Mouse (Mus musculus): Measurements from ENCODE around the gene Chchd6. TPM values are rescaled to one million over a fixed set of nuclear protein-coding genes. Genes with fewer than 3 reads are reported as not detected.
A peak's percentile ranks its signal among the peaks of the same experiment; 100 is the strongest.

Gene Chchd6
- polyA plus RNA-seq, 1 experiment from 2014 or later: 103 TPM

DNA sequence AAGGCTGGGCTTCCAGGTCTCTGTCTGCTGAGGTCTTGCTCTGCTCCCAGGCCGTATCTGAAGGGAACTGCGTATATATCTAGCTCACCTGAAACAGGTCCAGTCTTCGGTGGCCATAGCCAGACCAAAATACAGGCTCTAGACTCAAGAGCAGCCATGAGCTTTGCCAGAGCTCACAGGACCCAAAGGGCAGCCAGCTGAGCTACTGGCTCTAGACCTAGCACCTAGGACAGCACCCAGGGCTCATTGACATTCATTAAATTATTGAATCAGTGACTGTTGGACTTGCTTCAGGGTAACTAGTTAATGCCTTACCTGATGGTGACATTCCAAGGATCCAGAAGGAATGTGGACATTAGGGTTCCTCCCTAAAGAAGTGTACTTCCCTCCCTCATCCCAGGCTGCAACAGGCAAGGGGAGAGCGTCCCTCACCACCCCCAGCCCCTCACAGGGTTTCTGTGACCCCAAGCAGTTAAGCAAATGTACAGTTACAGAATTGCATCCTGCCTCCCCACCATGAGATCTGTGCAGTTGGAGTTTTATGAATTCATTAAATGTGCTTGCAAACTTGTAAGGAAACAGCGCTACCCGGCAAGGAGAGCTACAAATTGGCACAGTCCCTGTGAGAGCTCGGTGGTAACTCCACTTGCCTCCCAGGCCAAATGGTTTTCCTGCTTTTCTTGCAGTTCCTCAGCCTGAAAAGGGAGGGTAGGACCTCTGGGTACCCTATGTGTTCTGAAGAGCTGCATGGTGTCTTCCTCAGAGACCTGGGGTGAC, 19.3 kb upstream of the Chchd6 start:
- Histone ChIP-seq H3K4me3 (no peak overlapping the region), H3K4me1 (replicated peaks) (peaks cover 39% of the 10 kb centered on the region), H3K27me3 (ENCODE audit: insufficient read depth, poor library complexity, severe bottlenecking) (no peaks in the 10 kb centered on the region), H3K9me3 (no peaks in the 10 kb centered on the region), H3K36me3 (no peaks in the 10 kb centered on the region), H3K27ac (peak overlapping the region; percentile 88)
- WGBS: 83% methylated on average over 7 of the region's 7 CpGs
- no peak for DNase-seq (ENCODE audit: low spot score)

DNA sequence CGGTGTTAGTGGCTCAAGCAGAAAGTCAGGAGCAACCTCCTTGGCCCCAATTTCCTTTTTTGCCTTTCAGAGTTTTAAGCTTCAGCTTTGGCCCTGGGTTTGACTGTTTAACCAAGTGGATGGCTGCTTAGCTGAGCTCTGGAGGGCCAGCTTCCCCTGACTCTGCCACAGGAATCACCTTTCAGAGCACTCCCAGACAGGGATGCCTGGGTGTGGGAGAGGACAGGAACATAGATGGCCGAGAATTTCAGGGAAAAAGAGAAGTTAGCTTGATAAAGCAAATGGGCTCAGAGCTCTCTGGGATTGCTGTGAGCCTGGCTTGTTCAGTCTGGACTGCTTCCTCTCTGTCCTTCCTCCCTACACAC, 18.6 kb upstream of the Chchd6 start:
- peak overlapping the region; percentile 88 for H3K27ac ChIP-seq
- no peaks in the 10 kb centered on the region for H3K36me3 ChIP-seq
- DNase-seq (ENCODE audit: low spot score): no peak
- no peak overlapping the region for H3K4me3 ChIP-seq
- H3K9me3 ChIP-seq: no peaks in the 10 kb centered on the region
- peaks cover 39% of the 10 kb centered on the region for H3K4me1 ChIP-seq (replicated peaks)
- H3K27me3 ChIP-seq (ENCODE audit: insufficient read depth, poor library complexity, severe bottlenecking): no peaks in the 10 kb centered on the region
- WGBS: 41% methylated on average over 2 of the region's 2 CpGs

DNA sequence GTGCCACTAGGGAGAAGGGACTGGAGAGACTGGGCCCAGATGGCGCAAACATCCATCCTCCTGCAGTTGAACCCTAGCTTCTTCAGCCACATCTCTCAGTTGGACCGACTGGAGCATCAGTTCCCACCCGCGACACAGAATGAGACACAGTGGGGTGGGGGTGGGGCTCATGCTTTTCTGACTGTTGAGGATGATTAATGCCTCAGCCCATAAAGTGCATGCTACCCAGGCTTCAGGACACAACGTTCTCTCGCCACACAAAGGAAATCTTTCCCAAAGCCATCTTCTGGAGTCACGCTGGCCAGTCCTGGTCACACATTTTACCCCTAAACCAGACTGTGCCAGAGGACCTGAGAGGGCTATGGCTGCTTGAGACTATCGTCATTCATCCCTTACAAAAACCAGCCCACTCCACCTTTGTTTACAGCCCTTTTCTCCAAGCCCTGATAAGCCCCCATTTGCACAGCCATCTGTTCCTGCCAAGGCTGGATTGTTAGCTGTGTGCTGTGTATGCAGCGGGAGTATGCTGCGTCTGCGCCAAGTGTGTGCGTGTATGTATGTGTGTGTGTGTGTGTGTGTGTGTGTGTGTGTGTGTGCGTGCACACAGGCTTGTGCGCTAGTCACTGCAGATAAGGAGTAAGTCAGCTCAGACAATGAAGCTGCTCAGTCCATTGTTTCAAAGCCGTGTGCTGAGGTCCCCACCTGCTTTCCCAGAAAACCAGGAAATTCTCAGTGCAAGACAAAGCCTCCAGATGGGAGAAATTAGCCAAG, 18.1 kb upstream of the Chchd6 start:
- no peaks in the 10 kb centered on the region for H3K36me3 ChIP-seq
- peaks cover 39% of the 10 kb centered on the region for H3K4me1 ChIP-seq (replicated peaks)
- H3K4me3 ChIP-seq: no peak overlapping the region
- no peaks in the 10 kb centered on the region for H3K9me3 ChIP-seq
- no peaks in the 10 kb centered on the region for H3K27me3 ChIP-seq (ENCODE audit: insufficient read depth, poor library complexity, severe bottlenecking)
- peak overlapping the region; percentile 88 for H3K27ac ChIP-seq
- 62% methylated on average over 15 of the region's 15 CpGs for WGBS
- DNase-seq (ENCODE audit: low spot score): peak; percentile 65

DNA sequence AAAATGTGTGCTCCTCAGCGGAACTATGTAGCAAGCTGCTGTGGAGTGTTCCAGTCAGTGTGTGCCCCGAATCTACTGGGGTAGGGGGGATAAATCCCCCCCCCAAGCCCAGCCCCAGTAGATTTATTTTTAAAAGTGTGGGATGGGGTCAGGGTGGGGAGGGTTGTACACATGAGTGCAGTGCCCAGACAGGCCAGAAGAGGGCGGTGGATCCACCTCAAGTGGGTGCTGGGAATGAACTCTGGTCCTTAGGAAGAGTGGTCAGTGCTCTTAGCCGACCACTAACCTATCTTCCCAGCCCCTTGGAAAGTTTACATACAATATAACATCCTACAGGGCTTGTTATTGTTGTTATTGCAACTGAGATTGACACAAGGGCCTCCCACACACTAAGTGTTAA, 12.5 kb upstream of the Chchd6 start:
- H3K4me3 ChIP-seq: no peak overlapping the region
- H3K27ac ChIP-seq: no peak overlapping the region
- no peaks in the 10 kb centered on the region for H3K9me3 ChIP-seq
- no peaks in the 10 kb centered on the region for H3K27me3 ChIP-seq (ENCODE audit: insufficient read depth, poor library complexity, severe bottlenecking)
- H3K36me3 ChIP-seq: no peaks in the 10 kb centered on the region
- H3K4me1 ChIP-seq (replicated peaks): peaks cover 11% of the 10 kb centered on the region
- DNase-seq (ENCODE audit: low spot score): no peak
- WGBS: 53% methylated on average over 4 of the region's 4 CpGs

DNA sequence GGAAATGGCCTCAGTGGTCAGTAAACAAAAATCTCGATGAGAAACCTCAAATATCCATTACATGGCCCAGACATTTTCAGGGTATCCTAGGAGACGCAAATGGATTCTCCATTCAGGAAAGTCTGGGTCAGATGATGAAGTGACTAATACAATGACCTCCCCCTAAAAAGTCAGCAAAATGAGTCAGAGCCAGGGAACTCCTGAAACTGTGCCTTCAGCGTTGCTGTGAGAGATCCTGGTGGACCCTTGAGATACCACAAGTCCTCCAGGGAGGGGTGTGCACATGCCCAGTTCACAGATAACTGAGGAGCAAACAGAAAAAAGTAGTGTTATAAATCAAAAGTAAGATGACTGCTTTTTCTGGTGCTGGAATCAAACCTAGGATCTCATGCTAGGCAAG, 10.6 kb upstream of the Chchd6 start:
- 61% methylated on average over 3 of the region's 3 CpGs for WGBS
- no peaks in the 10 kb centered on the region for H3K9me3 ChIP-seq
- no peak for DNase-seq (ENCODE audit: low spot score)

DNA sequence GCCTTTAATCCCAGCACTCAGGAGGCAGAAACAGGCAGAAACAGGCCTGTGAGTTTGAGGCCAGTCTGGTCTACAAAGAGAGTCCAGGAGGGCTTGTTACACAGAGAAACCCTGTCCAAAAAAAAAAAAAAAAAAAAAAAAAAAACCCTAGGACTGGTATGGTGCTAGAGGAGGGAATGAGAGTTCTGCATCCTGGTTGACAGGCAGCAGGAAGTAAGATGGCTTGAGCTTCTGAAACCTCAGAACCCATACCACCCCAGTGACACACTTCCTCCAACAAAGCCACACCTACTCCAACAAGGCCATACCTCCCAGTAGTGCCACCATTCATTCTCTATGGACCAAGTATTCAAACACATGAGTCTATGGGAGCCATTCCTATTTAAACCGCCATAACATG, 1.1 kb upstream of the Chchd6 start:
- H3K27ac ChIP-seq: no peak overlapping the region
- H3K4me1 ChIP-seq (replicated peaks): peaks cover 7% of the 10 kb centered on the region; the same call in 1 of the 2 replicates
- H3K4me3 ChIP-seq: no peak overlapping the region
- no peak for DNase-seq (ENCODE audit: low spot score)
- H3K27me3 ChIP-seq (ENCODE audit: insufficient read depth, poor library complexity, severe bottlenecking): no peaks in the 10 kb centered on the region
- 98% methylated on average over 1 of the region's 1 CpGs for WGBS
- no peaks in the 10 kb centered on the region for H3K36me3 ChIP-seq
- peaks cover 8% of the 10 kb centered on the region for H3K9me3 ChIP-seq

More for the DNA sequence above, 10.6 kb upstream of the Chchd6 start:
- Histone ChIP-seq H3K27ac (no peak overlapping the region), H3K4me1 (replicated peaks) (peaks cover 4% of the 10 kb centered on the region; the same call in 1 of the 2 replicates), H3K4me3 (no peak overlapping the region), H3K27me3 (ENCODE audit: insufficient read depth, poor library complexity, severe bottlenecking) (no peaks in the 10 kb centered on the region), H3K36me3 (no peaks in the 10 kb centered on the region)

DNA sequence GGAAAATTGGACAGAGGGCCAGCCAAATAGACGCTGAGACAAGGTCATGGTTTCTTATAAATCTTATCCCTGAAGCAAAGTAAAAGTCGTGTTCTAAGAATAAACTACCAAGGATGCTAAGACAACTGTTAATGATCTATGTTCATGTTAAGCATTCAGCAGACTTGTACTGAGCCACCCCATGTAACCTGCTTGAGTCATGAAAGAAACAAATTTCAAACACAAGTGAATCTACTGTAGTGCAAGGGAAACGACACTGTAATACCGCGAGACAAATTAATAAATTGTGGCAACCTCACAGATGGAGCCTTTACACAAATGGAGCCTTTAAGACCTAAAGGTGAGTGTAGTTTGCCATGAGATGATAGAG, 310 bp upstream of the Chchd6 start:
- DNase-seq (ENCODE audit: low spot score): no peak
- WGBS: 23% methylated on average over 5 of the region's 5 CpGs
- Histone ChIP-seq H3K4me1 (replicated peaks) (peaks cover 7% of the 10 kb centered on the region; the same call in 1 of the 2 replicates), H3K27ac (no peak overlapping the region), H3K36me3 (no peaks in the 10 kb centered on the region), H3K27me3 (ENCODE audit: insufficient read depth, poor library complexity, severe bottlenecking) (no peaks in the 10 kb centered on the region), H3K4me3 (peak overlapping the region; percentile 77), H3K9me3 (peaks cover 5% of the 10 kb centered on the region)

DNA sequence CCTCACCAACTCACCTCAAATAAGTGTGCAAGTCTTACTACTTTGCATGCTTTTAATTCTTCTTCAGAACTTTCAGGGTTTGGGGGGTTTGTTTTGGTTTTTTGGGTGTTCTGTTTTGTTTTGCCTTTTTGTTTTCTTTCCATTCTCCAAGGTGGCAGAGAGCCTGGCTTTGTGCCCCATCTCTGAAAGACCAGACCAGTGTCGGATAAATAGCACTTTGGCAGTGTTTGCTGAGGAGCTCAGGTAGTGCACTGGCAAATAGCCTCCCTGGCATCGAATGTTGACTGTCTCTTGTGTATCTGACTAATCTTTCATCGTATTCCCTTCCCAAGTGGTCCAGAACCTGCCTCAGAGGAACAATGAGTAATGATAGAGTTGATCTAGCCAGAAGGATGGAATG, 3.4 kb downstream of the Chchd6 start:
- no peak for DNase-seq (ENCODE audit: low spot score)
- WGBS: 87% methylated on average over 3 of the region's 3 CpGs
- H3K4me3 ChIP-seq: no peak overlapping the region

DNA sequence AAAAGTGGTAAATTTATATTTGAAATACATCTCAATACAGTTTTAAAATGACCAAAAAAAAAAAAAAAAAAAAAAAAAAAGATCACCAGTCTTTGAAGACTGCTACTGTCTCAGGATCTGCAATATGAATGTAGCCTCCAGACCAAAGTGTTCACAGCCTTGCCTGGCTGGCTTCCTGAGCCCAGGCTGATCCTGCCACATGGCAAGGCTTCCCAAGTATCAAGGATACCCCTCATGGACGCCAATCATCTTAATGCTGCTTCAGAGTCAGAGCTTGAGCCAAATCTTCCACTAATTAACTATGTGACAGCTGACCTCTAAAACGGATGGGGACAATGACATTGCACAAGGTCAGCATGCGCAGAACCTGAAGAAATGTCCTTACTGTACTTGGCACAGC, 3.9 kb downstream of the Chchd6 start:
- no peak for DNase-seq (ENCODE audit: low spot score)
- Histone ChIP-seq H3K27me3 (ENCODE audit: insufficient read depth, poor library complexity, severe bottlenecking) (no peaks in the 10 kb centered on the region), H3K27ac (no peak overlapping the region), H3K4me1 (replicated peaks) (peaks cover 7% of the 10 kb centered on the region; the same call in 1 of the 2 replicates), H3K4me3 (no peak overlapping the region), H3K36me3 (no peaks in the 10 kb centered on the region), H3K9me3 (no peaks in the 10 kb centered on the region)
- WGBS: 84% methylated on average over 3 of the region's 3 CpGs

More for the DNA sequence above, 3.4 kb downstream of the Chchd6 start:
- Histone ChIP-seq H3K9me3 (no peaks in the 10 kb centered on the region), H3K36me3 (no peaks in the 10 kb centered on the region), H3K27ac (no peak overlapping the region), H3K27me3 (ENCODE audit: insufficient read depth, poor library complexity, severe bottlenecking) (no peaks in the 10 kb centered on the region), H3K4me1 (replicated peaks) (peaks cover 7% of the 10 kb centered on the region; the same call in 1 of the 2 replicates)

DNA sequence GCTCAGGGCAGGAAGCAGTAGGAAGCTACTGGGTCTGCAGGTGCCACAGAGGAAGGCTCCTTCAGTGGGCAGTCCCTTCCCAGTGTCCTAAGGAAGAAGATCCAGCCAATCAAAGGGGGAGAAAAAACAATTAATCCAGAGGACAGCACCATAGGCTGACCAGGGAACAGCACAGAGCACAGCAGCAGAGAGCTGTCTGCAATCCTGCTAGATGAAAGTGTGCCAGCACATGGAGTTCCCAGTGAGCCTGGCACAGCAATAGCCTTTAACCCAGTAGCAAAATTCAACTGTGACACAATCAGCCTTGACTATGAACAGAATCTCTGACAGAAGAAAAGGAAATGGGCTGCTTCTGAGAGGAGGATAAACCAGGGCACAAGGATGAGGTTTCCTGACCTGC, 9.8 kb downstream of the Chchd6 start:
- no peaks in the 10 kb centered on the region for H3K9me3 ChIP-seq
- H3K4me3 ChIP-seq: no peak overlapping the region
- no peak for DNase-seq (ENCODE audit: low spot score)
- H3K4me1 ChIP-seq (replicated peaks): peaks cover 19% of the 10 kb centered on the region
- no peaks in the 10 kb centered on the region for H3K36me3 ChIP-seq
- peak overlapping the region; percentile 45 for H3K27ac ChIP-seq
- H3K27me3 ChIP-seq (ENCODE audit: insufficient read depth, poor library complexity, severe bottlenecking): no peaks in the 10 kb centered on the region

DNA sequence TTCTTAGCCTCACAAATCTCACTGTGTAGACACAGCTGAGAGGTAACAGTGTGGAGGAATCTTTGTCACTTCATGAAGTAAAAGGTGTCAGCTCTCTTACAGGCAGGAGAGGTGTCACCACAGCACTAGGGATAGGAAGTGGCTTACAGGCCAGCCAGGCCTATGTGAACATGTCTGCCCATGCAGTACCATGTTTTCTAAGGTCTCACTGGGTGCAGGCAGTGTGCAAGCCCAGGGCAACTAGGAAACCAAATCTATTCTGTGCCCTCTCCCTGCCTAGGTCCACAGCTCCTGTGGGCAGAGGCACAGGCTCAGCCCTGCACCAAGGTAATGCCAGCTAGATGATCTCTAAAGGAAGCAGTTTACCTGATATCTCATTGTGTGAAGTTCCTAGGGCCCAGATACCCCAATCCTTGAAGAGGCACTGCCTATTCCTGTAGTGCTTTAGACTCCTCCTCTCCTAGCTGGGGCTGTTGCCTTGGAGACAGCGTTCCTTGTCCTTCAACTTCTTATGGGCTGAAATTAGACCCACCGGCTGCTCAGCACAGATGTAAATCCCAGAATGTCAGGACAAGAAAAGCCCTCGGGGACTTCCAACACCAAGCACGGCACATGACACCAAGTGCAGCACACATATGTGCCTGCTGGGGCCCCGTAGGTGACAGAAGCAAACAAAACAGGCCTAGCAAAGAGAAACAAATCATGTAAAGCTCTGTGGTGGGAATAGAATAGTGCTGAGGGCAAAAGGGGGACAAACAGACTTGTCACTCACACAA, 10.6 kb downstream of the Chchd6 start:
- peak overlapping the region; percentile 57 for H3K27ac ChIP-seq
- peaks cover 19% of the 10 kb centered on the region for H3K4me1 ChIP-seq (replicated peaks)
- H3K4me3 ChIP-seq: no peak overlapping the region
- peak; percentile 50 for DNase-seq (ENCODE audit: low spot score)
- H3K36me3 ChIP-seq: no peaks in the 10 kb centered on the region
- H3K9me3 ChIP-seq: no peaks in the 10 kb centered on the region
- WGBS: 31% methylated on average over 5 of the region's 5 CpGs
- H3K27me3 ChIP-seq (ENCODE audit: insufficient read depth, poor library complexity, severe bottlenecking): no peaks in the 10 kb centered on the region

DNA sequence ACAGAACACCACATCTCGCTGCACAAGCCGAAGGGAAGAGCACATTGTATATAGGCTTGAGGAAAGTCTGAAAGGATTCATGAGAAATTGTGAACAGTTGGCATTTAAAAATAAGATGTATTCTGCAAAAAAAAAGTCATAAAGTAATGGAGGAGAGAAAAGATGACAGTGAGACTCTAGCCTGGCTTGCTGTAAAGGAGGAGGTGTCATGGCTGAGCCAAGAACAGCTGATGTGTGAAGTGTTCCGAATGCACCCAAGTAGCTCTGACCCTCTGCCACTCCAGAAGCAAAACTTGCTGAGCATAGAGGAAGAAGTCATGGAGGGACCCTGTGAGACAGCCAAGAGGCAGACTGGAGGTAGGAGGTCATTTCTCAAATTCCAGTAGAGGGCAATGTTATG, 12.3 kb downstream of the Chchd6 start:
- no peaks in the 10 kb centered on the region for H3K9me3 ChIP-seq
- H3K36me3 ChIP-seq: no peaks in the 10 kb centered on the region
- no peak overlapping the region for H3K27ac ChIP-seq
- no peak for DNase-seq (ENCODE audit: low spot score)
- H3K4me1 ChIP-seq (replicated peaks): peaks cover 19% of the 10 kb centered on the region
- H3K27me3 ChIP-seq (ENCODE audit: insufficient read depth, poor library complexity, severe bottlenecking): no peaks in the 10 kb centered on the region
- no peak overlapping the region for H3K4me3 ChIP-seq
- 94% methylated on average over 3 of the region's 3 CpGs for WGBS

DNA sequence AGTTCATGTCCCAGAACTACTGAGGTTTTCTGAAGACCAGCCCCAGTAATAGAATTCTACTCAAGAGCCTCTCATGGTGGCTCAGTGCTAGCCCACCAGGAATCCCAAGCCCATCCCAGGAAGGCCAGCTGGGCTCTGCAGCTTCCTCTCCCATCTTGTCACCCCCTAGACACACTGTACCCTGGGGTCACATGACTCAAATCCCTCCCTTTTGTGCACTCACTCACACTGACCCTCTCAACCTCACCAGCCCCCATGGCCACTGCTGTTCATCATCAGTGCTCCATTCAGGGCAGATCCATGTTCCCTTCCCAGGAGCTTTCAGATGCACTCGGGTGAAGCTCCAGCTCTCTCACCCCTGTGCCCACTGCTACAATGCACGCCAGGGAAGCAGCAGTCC, 20.8 kb downstream of the Chchd6 start:
- DNase-seq (ENCODE audit: low spot score): no peak
- Histone ChIP-seq H3K27me3 (ENCODE audit: insufficient read depth, poor library complexity, severe bottlenecking) (no peaks in the 10 kb centered on the region), H3K4me1 (replicated peaks) (peaks cover 8% of the 10 kb centered on the region), H3K9me3 (no peaks in the 10 kb centered on the region), H3K36me3 (0 out of 2 replicates have a peak, but pooled peaks cover 7% of the 10 kb centered on the region), H3K27ac (no peak overlapping the region), H3K4me3 (no peak overlapping the region)
- 72% methylated on average over 2 of the region's 2 CpGs for WGBS
